Mouse (Mus musculus) c-Kit-positive CD71-positive TER-119-negative erythroid progenitor cells, embryonic 14.5 days (primary cell): Measurements from ENCODE around the gene Dkk3.
"Not testable (repeated sequence)": the region's sequence is repeated elsewhere in the genome, so short reads cannot be mapped to it uniquely, and the experiment has no call there.

Experiments used
- DNase-seq: peaks from one replicate; pipeline ENCODE4 v3.0.0-alpha.2; 2013; ENCODE audit warnings: low read depth

Dkk3 gene

GRCm38 (mm10) chr7:112128810-112129209 lies 30.0 kb downstream of the Dkk3 start:
- no peak for DNase-seq

GRCm38 (mm10) chr7:112127954-112128353 lies 30.9 kb downstream of the Dkk3 start:
- DNase-seq = no peak

DNA sequence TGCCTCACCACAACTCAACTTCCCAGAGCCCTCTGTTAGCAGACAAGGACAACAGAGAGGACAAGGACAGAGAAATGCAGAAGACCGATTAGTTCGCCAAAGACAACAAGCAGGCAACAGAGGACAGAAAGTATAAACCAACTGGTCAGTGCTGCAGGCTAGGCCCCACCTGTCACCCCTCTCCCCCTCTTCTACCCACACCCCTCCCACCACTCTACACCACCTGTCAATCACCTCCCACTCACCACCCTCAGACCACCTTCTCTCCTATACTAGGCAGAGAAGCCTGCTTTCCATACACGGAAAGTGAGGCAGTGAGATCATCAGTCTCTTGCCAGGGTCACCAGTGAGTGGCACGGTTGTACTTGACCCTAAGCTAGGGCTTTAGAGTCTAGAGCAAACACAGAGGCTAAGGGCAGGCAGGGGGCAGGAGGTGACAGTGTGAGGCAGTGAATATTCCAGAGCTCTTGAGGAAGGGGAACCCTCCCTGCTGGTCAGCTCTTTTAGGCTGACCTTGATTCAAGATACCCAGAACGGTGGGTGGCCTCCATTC lies 31.7 kb downstream of the Dkk3 start:
- no peak for DNase-seq

DNA sequence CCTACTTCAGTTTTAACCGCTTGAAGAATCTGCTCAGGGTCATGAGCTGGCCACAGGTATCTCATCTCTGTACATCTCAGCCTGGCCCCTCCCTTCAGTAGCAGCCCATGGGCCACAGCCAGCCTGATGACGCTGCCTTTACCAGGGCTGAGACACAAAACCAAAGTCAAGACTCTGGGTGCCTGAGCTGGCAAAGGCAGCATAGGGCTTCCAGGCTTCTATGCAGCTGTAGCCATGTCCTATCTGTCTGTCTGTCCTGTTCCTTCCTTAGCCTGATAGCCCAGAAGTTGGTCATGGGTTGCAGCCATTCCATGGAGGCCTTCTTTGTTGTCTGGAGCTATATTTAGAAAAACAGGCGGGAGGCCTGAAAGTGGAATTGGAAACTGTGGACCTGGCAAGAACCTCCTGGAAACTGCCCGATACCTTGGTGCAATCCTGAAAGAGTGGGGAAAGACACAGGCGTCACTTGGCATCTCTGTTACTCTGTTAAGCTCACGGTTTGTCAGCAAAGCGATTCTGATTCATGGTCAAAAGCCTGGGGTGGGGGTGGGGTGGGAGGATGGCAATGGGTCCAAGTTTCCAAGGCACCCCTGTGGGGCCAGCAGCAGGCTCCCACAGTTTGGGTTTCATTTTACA lies 33.1 kb downstream of the Dkk3 start:
- no peak for DNase-seq

DNA sequence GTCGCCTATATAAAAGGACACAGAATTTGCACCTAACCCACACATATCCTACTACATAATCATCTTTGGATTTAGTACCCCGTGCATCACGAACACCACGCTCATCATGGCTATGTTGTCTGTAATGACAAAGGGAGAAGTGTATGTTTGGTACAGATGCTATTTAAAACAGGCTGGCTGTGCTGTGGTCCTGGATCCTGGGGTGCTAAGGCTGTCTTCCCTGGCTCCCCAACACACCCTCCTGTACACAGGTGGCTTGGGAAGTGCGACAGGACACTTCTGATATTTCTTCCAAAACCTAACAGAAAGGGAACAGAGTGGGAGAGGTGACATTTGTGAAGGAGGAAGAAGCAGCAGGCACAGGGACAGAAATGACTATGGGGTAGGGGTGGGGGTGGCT lies 35.2 kb downstream of the Dkk3 start:
- no peak for DNase-seq

- DNase-seq = no peak
Measured at GRCm38 (mm10) chr7:112121866-112122500, 36.9 kb downstream of the Dkk3 start.

DNA sequence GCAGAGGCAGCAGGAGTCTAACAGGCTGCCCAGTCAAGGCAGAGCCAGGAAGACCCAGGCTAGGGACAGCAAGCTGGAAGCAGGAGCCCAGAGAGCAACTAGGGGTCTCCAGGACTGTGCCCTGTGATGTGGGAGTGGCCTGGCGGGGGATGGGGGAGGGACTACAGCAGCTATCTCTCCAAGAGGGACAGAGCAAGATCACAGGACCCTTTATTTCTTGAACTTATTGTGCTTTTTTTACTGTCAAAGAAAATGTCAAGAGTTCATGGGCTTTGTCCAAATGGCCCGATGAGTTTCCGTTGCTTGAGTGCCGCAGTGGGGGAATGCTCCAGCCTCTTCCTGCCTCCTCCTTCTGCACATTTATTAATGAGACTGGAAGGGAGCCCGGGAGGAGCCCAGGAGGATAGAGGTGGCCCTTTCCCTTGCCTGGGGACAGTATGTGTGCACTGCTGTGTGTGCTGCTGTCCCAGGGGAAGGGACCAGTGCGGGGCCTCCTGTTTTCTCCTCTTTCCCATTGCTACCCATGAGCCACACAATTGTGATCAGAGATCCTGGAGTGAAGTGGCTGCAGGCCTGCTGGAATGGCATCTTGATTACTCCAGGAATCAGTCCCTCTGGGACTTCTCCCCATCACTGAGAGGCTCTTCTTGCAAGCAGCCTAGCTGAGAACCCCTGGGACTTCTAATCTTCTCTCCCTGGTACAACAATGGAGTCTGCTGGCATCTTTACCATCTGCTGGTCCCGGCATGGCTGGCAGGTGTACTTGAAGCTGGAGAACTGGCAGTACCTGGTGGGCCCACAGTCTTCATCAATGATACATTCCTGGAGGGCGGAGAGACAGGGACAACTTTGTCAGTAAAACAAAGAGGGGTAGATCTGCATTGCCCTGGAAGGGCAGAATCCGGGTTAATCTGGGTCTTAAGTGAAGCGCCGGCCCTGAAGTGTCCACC lies 37.7 kb downstream of the Dkk3 start:
- no peak for DNase-seq

DNA sequence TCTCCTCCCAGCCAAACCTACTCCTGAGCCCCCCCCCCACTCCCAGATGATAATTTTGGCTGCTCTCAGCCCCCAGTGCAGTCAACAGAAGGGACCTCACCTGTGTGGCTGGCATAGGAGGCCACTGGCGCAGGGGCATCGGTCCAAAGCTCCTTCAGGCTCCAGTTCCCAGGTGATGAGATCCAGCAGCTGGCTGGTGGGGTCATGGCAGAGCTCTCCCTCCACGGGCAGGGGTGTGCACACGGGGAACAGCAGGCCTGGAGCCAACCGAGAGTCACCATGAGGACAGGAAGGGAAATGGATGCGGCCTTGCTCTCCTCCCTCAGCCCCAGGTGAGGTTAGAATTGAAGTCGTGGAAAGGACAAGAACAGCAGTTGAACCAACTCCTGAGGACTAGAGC lies 39.6 kb downstream of the Dkk3 start:
- DNase-seq = no peak

DNA sequence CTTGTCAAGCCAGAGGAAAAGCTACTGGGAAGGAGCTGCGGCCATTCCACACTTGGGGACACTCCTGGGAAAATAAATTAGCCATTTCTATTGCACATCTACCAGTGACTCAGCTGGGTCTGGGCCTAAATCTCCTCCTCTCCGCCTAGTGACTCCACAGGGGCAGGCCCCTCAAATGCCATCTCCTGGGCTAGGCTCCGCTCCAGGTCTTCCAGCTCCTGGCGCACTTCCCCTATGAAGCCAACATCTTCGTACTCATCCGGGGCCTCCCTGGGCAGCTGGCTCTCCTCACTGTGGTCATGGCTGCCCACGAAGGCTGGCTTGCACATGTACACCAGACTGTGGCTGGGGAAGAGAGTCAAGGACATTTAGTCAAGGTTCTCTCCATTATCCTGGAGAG lies 40.8 kb downstream of the Dkk3 start:
- DNase-seq = no peak

- DNase-seq = no peak
Measured at GRCm38 (mm10) chr7:112117501-112117900, 41.4 kb downstream of the Dkk3 start.

GRCm38 (mm10) chr7:112110638-112111372 lies 48.1 kb downstream of the Dkk3 start:
- DNase-seq = no peak

- no peak for DNase-seq
Measured at GRCm38 (mm10) chr7:112108757-112109156, 50.1 kb downstream of the Dkk3 start.

DNA sequence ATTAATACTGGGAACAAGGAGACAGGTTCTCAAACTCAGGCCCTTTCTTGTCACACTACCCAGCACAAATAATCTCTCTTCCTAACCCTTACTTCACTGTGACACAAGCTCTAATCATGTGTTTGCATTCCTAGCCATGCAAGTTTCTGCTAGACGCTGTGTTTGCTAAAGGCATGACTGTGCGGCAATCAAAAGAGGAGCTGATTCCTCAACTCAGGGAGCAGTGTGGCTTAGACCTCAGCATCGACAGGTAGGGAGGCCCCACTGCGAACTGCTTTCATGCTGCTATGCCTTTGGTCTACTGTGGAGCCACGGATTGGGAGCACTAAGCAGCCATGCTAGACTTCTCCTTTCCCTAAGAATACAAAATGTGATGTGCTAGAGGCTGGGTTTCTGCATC lies 55.0 kb downstream of the Dkk3 start:
- no peak for DNase-seq

DNA sequence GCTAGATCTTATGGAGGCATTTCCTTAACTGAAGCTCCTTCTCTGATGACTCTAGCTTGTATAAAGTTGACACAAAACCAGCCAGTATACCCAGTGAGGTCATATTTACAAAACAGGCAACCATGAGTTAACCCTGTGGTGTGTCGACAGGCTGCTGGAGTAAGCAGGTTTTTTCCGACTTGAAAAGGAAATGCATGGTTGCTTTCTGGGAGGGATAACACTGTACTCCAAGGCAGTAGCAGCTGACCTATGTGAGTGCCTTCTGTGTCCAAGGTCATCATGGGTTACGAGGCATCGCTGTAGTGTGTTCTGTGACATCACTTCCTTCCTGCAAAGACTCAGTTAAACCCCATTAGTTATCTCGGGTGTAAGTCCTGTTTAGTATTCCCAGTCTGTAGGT lies 55.9 kb downstream of the Dkk3 start:
- no peak for DNase-seq

DNA sequence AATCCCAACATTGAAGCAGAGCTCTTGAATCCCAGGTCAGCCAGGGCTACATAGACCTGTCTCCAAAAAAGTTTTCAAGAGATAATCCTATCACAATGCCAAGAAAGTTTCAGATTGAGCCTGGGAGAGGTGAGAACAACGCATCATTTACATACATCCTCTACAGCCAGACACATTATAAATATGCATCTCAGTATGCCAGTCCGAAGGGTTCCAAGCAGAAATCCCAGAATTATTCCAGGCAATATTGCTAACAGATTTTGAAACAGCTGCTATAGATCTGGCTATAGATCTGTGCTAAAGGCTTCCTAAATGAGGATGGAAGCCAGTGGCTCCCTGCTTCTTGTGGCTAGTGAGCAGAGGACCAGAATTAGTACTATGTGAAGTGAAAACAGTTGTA lies 58.0 kb downstream of the Dkk3 start:
- no peak for DNase-seq

- not testable (repeated sequence) for DNase-seq
Measured at GRCm38 (mm10) chr7:112094923-112095322, 63.9 kb downstream of the Dkk3 start.

DNA sequence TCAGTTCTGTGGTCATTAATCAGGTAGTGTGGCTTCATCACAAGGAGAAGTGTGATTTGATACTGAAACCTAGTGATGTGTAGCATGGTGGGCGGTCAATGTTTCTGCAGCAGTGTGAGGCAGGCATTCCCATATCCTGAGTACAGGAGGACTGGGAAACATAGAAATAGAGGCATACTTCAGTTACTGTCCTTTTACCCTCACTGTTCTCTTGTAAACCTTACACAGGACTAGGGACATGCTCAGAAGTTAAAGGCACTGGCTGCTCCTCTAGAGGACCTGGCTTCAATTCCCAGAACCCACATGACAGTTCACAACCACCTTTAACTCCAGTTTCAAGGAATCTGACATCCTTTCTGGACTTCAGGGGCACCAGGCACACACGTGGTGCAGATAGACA lies 72.7 kb downstream of the Dkk3 start:
- DNase-seq = no peak

- DNase-seq = peak; percentile 67
Measured at GRCm38 (mm10) chr7:112085062-112085461, 73.8 kb downstream of the Dkk3 start.

DNA sequence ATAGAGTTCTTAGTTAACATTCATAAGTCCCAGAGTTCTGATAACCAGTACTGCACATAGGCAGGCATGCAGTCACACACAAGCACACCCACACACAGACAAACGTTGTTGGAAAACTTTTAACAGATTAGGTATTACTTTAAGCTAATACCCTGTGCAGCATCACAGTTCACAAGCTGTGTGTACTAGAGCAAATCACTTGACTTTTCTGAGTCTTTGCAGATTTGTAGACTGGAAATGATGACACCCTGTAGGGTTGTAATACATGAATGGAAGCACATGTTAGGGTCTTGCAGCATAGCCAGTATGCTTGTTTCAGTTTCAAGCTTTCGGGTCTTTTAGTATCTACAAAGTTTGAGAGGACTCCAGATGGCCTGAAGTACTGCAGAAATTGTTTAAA lies 74.6 kb downstream of the Dkk3 start:
- no peak for DNase-seq

DNA sequence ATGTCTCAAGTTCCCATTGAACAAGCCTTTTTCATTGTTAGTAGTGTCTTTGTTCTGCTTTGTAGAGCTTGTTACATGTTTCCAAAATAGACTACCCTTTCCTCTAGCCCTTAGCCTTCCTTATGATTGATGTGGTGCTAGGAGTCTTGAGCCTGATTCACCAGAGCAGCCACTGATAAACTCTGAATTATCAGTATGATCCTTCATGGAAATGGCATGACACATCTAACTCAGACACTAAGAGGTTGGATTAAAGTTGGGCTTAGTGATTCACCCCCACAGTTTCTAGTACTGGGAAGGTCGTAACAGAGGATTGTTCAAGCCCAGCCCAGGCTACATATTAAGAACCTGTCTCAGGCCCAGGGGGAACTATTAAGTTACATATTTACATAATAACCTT lies 76.2 kb downstream of the Dkk3 start:
- no peak for DNase-seq

- DNase-seq = no peak
Measured at GRCm38 (mm10) chr7:112074868-112075267, 84.0 kb downstream of the Dkk3 start.
